Mouse (Mus musculus) ES-E14 (cell line): ENCODE measurements at regions not wholly inside any gene's neighbourhood (a gene's known extent, or its start where the extent isn't known, plus 50 kb on each side); places are given as distances from the start of the nearest gene placed in this dataset.

Source experiments
- CHD2 ChIP-seq: IDR thresholded peaks from 2 replicates; pipeline ENCODE4 v1.6.1; 2014; ENCODE audit warnings: mild to moderate bottlenecking, low read depth, low read length, inconsistent platforms
- HCFC1 ChIP-seq: IDR thresholded peaks from 2 replicates; pipeline ENCODE4 v1.6.1; 2012; ENCODE audit warnings: low read length, inconsistent platforms, borderline replicate concordance; ENCODE audit not compliant: insufficient read depth
- MAFK ChIP-seq: IDR thresholded peaks from 2 replicates; pipeline ENCODE4 v1.6.1; 2014; ENCODE audit warnings: mild to moderate bottlenecking, low read depth, low read length, inconsistent platforms; ENCODE audit not compliant: insufficient read depth
- ZNF384 ChIP-seq: IDR thresholded peaks from 2 replicates; pipeline ENCODE4 v1.6.1; 2012; ENCODE audit warnings: low read depth, low read length, inconsistent platforms

- no peak for TF ChIP-seq CHD2
- TF ChIP-seq HCFC1 = no peak
- no peak for TF ChIP-seq ZNF384
- no peak for TF ChIP-seq MAFK
These were observed 445.1 kb upstream of the Cited2 start for GRCm38 (mm10) chr10:17277911-17278310.
